Mouse (Mus musculus) ovary, postnatal 36 days (tissue): Measurements from ENCODE around the gene E130208F15Rik.

ENCODE experiments used
- DNase-seq: peaks from one replicate; pipeline ENCODE4 v3.0.0; 2022; ENCODE audit warnings: low spot score, mixed read lengths

E130208F15Rik gene

DNA sequence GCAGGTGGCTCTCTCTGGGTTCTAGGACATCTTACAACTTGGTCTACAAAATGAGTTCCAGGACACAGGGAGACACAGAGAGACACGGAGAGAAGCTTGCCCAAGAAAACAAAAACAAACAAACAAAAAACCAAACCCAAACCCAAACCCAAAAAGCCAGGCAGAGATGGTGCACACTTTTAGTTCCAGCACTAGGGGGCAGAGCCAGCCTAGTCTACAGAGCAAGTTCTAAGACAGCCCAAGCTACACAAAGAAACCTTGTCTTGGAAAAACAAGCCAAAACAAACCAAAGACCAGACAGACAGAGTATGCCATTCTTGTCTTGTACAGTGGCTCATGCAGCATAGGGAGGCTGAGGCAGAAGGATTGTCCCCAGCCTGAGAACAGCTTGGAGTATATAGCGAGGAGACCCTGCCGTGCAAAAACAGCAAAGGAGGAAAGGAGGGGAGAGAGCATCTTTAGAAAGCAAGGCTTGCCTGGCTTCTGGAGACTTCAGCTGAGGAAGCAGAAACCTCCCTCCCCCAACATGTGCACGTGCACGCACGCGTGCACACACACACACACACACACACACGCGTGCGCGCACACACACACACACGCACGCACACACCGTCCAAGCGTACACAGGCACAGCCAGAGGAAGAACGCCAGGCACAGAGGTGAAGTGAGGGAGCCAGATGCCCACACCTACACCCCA lies 15.3 kb upstream of the E130208F15Rik start:
- no peak for DNase-seq

DNA sequence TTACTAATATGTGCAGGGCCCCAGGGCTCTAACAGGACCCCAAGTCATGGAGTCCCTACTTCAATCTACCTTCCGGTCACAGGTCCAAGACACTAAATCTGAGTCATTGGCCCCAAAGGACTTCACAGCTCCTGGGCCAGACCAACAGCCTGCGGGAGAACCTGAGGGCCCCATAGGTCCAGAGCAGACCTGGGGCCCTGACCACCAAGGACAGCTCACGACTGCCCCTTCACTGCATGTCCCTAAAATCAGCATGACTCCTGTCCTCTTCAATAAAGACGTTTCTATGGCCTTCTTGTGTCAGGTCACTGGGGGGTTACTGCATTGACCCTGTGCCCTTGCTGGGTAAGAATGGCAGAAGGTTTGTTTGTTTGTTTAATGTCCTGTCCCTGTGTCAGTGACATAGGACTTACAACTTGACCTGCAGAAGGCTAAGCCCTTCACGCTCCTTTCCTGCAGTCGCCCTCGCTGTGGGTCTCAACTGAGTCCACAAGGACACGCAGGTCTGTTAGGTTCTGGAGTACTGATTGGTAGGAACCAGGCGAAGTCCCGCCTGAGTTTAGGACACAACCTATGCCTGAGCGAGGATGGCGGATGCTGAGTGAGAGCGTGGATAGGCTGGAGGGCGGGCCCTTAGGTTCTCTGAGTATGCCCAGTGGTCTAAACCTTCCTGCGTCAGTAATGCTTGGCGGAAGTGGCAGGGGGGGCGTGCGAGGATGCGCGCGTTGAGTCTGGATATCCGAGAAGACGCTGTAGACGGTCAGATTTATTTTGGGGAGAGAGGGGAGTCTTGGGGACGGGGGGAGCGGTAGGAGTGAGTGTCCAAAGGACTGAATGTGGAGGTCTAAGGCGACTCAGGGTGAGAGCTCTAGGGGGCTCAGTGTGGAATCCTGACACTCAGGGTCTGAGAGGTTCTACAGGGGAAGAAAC lies 13.2 kb upstream of the E130208F15Rik start, which contains the start of gene Alkbh6:
Gene Alkbh6 (plus strand): TSS at position 642 of the 930 bp plus-strand sequence.
- DNase-seq = peak; percentile 87

DNA sequence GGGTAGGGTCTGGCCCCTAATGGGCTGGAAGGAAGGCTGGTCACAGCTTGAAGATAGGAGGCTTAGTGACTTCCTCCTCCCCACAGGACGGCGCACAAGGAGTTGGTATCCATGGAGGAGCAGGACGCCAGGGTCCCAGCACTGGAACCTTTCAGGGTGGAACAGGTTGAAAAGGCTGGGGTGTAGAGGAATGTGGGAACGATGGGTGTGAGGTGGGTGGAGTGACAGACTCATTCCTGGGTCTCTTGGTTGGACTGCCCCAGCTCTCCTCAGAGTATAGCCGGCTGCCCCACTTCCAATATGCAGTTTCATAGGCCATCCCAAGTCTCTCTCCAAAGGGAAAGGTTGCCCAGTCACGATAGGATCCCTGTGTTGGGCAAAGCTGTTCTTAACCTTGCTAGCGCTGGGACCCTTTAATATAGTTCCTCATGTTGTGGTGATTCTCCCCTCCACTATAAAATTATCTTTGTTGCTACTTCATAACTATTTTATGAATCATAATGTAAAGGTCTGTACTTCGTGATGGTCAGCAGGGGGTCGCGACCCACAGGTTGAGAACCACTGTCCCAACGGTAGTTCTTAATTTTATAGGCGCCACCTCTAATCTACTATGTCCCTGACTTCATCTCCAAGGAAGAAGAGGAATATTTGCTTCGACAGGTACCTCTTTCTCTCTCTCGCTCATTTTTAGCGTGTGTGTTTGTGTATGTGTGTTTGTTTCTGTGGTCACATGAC lies 12.0 kb upstream of the E130208F15Rik start:
- DNase-seq = no peak

DNA sequence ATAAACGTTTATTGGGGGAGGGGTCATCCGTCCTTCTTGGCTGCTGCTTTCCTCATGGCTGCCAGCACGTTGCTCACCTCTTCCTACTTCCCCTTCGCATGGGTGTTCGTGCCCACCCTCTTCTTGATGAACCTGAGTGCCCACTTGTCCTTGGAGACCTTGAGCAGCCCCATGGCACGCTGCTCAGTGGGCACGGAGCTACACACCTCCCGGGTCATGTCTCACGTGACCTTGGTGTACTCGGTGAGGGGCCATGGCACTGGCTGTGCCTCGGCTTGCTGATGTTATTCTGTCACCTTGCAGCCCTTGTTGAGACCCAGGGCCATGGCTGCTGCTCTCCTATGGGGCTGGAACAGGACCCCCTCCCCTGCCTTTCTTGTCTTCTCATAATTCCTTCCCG lies 11.4 kb upstream of the E130208F15Rik start:
- no peak for DNase-seq

DNA sequence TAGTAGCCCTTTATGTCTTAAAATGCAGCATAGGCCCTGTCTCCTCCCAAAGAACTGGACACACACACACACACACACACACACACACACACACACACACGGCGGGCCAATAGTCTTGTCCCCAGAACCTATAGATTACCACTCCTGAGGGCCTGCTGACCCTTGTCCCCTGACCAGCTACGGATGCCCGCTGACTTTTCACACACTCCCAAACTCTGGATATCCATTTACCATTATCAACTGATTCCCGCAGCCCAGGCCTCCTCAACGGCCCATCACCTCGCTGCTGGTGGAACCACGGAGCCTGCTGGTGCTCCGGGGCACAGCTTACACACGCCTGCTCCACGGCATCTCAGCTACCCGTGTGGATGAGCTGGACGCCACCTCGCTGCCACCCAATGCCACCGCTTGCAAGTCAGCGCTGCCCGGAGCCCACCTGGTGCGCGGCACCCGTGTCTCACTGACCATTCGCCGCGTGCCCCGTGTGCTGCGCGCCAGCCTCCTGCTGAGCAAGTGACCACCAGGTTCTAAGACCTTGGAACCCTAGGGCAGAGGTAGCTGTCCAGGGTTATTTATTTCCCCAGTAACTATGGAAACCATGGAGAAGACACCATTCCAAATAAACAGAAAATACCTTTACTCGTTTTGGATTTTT lies 7.7 kb upstream of the E130208F15Rik start:
- no peak for DNase-seq

DNA sequence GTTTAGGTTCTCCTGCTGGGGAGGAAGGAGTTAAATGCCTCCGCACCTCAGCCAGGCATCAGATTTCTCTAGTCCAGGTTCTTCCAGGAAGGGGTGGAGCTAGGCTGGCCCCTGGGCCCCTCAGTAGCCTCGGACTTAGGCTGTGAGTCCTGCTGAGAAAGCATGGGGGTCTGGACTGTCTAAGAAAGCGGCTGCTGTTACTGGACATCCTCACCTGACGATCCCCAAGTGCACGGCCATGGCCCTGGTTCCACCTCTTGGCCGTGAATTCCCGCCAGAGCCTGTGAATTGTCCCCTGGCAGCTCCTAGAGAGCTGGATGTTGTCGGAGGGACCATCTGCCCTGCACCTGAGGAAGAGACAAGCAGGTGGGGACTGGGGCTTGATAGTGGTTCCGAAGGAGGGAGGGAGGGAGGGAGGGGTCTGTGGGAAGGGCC lies 6.8 kb upstream of the E130208F15Rik start, which contains the start of gene Syne4:
Gene Syne4 (plus strand): TSS at position 87 of the 435 bp plus-strand sequence.
- DNase-seq = no peak

DNA sequence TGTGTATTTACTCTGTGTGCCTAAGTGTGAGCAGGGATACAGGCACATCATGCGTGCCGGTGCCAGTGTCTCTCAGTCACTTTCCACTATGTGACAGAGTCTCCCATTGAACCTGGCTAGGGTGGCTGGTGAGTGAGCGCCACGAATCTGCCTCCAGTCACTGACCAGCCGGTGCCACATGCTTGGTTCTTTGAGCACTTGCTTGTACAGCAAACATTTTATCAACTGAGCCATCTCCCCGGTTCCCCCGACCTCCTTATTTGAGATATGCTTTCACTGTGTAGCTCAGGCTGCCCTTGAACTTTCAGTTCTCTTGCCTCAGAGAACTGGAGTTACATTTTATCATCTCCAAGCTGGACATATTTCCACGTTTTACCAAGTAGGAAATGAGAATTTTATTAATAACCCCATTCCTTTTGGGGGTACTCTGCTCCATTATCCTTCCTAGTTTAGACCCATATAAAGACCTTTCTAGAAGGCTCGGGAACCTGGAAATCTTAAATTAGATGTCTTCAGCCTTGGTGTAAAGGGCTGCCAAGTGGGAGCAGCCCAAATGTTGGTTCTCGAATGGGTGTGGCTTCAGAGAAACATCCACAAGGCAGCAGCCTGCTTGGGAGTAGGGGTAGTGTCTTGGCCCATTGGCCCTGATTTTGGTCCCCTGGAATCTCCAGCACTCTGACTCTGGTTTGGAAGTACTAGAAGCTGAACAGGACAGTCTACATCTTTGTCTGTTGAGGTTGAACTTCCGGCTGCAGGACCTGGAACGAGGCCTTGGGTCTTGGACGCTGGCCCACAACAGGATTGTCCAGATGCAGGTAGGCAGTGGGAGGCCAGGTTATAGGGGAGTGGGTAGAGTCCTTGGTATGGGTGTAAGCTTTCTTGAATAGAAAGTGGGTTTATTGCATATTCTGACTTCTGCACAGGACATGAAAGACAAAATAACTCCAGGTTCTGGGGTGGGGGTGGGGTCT lies 5.7 kb upstream of the E130208F15Rik start:
- no peak for DNase-seq

DNA sequence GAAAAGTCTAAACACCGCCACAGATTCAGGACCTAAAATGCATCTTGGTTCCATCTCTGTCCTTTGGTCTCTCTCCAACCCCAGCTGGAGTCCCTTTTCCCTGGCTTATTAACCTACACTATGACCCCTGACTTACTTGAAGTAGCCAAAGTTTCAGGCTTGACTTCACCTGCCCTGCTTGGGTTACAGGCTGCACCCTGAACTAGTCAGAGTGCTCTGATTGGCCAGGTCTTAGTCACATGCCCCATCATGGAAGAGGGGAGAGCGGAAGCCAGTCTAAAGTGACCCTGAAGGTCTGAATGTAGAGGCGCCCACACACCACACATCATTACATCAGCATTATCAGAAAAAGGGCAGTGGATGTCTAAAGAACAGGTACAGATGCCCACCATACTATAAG lies 3.4 kb upstream of the E130208F15Rik start:
- DNase-seq = no peak

DNA sequence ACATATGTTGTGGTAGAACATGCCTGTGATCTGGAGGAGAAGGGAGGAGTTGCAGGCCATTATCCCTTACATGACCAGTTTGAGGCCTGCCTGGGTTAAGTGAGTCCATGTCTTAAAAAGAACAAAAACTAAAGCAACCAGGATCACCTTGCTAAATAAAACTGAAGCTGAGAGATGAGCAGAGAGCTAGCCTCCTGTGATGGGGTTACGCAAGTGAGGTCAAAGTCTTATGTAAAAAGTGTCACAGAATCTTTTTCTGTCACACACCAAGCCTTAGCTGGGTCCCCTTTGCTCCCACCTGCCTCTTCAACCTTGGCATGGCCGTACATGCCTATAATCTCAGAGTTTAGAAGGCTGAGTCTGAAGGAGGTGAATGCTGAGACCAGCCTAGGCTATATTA lies 594 bp upstream of the E130208F15Rik start:
- no peak for DNase-seq

DNA sequence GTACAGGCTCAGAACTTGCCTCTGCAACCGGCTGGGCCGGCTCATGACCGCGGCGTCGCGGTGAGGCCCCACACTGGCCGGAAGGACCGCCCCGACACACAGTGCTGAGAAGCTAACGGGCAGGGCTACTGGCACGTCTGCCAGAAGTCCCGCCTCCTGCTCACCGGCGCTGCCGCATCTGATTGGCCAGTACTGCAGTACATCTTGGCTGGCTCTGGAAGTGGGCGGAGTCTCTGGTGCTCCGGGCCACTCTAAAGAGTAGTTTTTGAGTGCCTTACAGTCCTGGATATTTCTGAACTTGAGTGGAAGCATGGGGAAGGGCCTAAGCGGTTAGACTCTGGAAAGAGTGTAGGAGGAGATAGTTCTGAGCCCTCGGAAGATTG lies 736 bp downstream of the E130208F15Rik start:
- DNase-seq = peak; percentile 97

DNA sequence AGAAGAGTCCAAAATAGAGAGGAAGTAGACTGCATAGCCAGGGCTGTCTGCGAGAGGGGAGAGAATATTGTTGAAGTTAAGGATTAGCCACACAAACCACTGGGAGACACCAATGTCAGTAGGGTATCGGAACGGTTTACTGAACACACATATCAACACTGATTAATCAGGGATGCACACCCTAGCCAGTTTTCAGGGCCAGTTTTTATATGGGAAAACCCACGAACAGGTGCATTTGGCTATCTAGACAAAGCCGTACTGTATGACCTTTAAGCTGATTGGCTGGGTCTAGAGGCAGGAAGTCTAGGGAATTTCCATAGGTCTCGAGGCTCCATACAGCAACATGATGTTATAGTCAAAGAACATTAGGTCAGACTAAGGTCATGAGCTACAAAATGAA lies 1.3 kb downstream of the E130208F15Rik start:
- DNase-seq = no peak

DNA sequence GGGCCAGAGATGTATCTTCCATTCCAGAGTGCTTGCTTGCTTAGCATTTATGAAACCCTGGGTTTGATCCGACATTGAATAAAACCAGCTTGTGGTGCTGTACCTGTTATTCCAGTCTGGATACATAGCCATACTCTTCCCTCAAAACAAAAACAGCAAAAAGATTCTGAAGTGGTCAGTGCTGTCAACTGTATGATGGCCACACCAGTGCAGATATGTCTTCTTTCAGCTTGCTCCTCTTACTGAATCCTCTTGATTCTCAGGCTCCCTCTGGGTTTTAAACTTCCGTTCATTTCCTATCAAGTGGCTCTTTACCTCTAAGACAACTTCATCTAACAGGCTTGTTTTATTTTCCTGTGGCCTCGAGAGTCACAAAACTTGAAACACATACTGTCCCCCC lies 2.3 kb downstream of the E130208F15Rik start, which contains the start of gene Sdhaf1:
Gene Sdhaf1 (minus strand): TSS at position 101 of the 400 bp plus-strand sequence.
- DNase-seq = no peak

DNA sequence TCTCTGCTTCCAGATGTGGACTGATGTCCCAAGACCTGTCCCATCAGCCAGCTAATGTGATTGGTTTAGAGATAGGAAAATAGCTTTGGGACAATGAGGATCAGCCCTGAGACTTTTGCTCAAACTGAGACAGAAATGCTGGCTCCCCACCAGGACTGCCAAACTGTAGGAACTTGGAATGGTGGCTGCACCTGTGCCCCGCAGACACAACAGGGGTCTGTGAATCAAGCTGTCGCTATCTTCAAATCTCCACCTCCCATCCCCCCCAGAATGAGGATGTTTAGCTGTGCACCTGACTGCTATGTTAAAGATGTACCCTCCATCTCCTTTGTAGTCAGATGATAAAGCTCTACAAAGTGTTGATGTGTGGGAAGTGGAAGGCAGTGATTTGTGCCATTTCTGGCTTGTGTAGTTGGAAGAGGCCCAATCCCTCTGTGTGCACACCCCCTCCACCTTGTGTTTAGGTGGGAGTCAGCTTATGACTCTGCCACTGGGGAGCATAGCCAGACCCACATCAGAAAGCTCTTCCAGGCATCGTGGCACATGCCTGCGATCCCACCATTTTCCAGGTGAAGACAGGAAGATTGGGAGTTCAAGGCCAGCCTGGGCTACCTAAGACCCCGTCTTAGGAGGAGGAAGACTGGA lies 2.9 kb downstream of the E130208F15Rik start:
- DNase-seq = no peak

DNA sequence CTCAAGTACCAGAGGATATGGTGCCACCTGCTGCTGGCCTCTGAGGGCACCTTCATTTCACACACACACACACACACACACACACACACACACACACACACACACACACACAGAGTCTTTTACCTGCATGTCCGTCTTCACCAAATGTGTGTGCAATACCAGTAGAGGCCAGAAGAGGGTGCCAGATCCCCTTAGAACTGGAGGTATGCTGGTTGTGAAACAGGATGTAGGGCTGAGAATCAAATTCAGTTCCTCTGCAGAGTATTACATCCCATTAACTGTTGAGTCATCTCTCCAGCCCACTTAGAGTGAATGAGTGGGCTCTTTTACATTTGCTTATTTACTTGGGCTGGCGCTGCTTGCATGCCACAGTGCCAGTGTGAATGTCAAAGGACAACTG lies 3.8 kb downstream of the E130208F15Rik start:
- no peak for DNase-seq

DNA sequence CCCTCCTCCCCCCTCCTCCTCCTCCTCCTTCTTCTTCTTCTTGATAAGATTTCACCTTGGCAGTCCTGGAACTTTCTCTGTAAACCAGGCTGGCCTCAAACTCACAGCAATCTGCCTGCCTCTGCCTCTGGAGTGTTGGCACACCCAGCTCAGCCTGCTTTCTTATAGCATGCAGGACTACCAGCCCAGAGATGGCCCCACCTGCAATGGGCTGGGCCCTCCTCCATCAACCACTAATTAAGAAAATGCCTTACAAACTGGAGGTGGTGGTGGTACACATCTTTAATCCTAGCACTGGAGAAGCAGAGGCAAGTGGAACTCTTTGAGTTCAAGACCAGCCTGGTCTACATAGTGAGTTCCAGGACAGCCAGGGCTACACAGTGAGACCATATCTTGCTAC lies 4.9 kb downstream of the E130208F15Rik start:
- no peak for DNase-seq

DNA sequence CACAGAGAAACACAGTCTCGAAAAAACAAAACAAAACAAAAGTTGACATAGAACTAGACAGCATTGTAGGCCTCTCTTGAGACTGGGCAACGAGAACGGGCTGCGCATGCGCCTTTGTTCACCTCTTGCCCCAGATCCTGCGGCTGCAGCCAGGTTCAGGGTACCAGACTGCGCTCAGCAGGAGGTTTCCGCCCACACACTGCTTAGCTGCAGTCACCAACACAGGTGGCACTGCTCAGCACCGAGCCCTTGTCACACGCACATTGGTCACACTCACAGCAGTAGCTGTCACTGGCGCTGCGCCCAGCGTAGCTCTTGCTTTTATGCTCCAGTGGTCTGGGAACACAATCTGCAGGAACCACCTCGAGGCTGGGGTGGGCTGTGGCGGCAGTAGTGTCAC lies 5.6 kb downstream of the E130208F15Rik start:
- no peak for DNase-seq

DNA sequence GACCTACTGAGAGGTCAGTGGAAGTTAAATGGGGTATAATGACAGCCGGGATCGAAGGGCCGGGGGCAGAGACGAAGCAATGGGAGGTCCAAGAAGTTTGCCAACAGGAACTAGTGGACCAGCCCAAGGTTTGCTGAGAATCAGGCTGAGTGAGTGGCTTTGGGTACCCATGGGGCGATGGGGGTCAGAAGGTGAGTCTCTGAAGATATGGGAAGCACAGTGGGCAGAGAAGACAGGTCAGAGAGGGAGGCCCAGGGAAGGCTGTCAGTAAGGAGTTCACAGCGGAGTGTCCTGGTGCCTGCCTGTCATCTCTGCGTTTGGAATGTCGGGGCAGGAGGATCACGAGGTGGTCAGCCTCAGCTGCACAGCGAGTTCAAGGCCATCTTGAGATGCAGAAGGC lies 6.8 kb downstream of the E130208F15Rik start:
- DNase-seq = no peak

DNA sequence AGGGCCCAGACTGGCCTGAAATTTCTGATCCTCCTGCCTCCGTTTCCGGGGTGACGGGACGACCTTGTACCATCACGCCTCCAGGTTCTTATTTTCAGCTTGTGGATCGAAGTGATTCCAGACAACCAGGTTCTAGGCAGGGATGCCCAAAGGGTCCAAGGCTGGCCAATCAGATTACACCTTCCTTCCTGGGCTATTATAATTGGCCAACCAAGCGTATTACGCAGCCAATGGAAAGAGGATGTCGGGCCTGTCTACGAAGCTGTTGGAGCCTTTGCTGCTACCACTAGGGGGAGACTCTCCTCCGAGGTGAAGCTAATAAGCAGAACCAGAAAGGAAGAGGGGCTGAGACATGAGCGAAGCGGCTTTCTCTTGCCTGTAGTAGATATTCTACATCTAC lies 10.3 kb downstream of the E130208F15Rik start:
- DNase-seq = peak; percentile 57

DNA sequence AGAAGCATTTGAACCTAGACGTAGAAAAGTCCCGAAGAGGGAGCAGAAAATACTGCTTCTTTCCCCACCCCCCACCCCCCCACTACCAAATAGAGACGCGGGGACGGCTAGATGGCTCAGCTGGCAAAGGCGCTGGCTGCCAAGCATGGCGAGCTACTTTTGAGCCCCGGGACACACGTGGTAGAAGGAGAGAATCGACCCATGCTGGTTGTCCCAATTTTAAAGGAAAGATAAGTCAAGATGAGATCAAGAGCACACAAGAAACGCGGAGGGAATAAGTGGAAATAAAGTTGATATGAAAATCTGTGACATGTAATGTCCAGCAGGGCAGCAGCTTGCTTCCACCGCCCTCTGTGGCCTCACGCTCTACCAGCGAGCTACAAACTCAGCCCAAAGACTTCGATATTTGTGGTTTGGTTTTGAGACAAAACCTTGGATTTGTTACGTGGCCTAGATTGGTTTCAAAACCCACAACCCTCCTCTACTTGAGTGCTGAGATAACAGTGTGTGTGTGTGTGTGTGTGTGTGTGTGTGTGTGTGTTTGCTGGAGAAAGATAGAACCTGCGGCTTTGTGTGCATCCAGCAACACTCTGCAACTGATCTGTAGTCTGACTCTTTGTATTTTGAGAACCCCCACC lies 11.2 kb downstream of the E130208F15Rik start:
- DNase-seq = no peak

DNA sequence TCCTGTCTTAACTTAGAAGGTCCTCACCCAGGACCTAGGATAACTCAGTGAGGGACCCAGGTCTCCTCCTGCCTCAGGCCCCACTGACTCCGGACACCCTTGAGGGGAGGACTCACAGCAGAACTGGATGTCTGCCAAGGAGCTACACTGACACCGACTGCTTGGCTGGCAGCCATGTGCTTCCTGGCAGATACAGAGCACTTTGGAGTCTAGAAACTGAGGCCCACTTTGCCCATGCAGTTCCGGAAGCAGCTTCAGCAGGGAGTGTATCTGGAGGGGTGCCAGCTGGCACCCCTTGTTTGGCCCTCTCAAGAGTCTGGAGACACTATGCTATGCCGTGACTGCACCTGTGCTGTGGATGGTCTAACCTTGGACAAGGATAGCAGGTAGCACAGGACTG lies 11.9 kb downstream of the E130208F15Rik start:
- DNase-seq = peak; percentile 68
